Mouse (Mus musculus) urinary bladder, postnatal 0 days (tissue): ENCODE data around the gene Zfp114. TPM values are rescaled to one million over a fixed set of nuclear protein-coding genes. Genes with fewer than 3 reads are reported as not detected.

ENCODE experiments used
- polyA plus RNA-seq: library from polyadenylated mRNA; unstranded; fragments of >200 nt; fragmentation: Nextera tagmentation; extraction: Ambion mirVana; gene quantifications from 2 replicates; pipeline ENCODE4 v1.2.1, GENCODE M21; 2015

Zfp114 gene
- 1.3 TPM in 2 replicates for polyA plus RNA-seq

GRCm38 (mm10) chr7:24174618-24175336, at the start of gene Zfp114:
Gene Zfp114 (plus strand): TSS chr7:24175060.

GRCm38 (mm10) chr7:24133996-24134828, 40.6 kb upstream of the Zfp114 start, which contains the start of gene Zfp235:
Gene Zfp235 (plus strand): TSS chr7:24134169.

GRCm38 (mm10) chr7:24211343-24211742, 36.5 kb downstream of the Zfp114 start, which contains the start of gene Zfp111:
Gene Zfp111 (minus strand): TSS chr7:24211443.

Other genes with a start within 250 kb of the Zfp114 start
- not detected in 2 replicates for gene Vmn1r179, start 248.1 kb upstream of the Zfp114 start, polyA plus RNA-seq
- not detected in 2 replicates for gene Vmn1r180, start 224.4 kb upstream of the Zfp114 start, polyA plus RNA-seq
- gene Vmn1r181, start 200.4 kb upstream of the Zfp114 start, polyA plus RNA-seq, result not detected in 2 replicates
- gene V1rd19, start 173.4 kb upstream of the Zfp114 start, polyA plus RNA-seq, result not detected in 2 replicates
- not detected in 2 replicates for gene Vmn1r183, start 121.8 kb upstream of the Zfp114 start, polyA plus RNA-seq
- gene Zfp180, start 93.1 kb upstream of the Zfp114 start, polyA plus RNA-seq, result 6.7 and 6.8 TPM in 2 replicates
- gene Zfp112, start 62.7 kb upstream of the Zfp114 start, polyA plus RNA-seq, result 2.5 and 3.2 TPM in 2 replicates
- gene Zfp235, start 40.9 kb upstream of the Zfp114 start, polyA plus RNA-seq, result 6.7 TPM in 2 replicates
- 3.4 and 5.8 TPM in 2 replicates for gene Zfp111, start 36.4 kb downstream of the Zfp114 start, polyA plus RNA-seq
- gene Zfp109, start 62.5 kb downstream of the Zfp114 start, polyA plus RNA-seq, result 1.4 and 1.6 TPM in 2 replicates
- 1.3 and 1.9 TPM in 2 replicates for gene Zfp108, start 79.7 kb downstream of the Zfp114 start, polyA plus RNA-seq
- gene Zfp93, start 95.4 kb downstream of the Zfp114 start, polyA plus RNA-seq, result 4.3 and 4.6 TPM in 2 replicates
- gene Zfp61, start 126.2 kb downstream of the Zfp114 start, polyA plus RNA-seq, result 9.9 and 10.5 TPM in 2 replicates
- gene Zfp94, start 141.6 kb downstream of the Zfp114 start, polyA plus RNA-seq, result 4.0 and 4.7 TPM in 2 replicates
- gene Tescl, start 158.9 kb downstream of the Zfp114 start, polyA plus RNA-seq, result 0.31 TPM in 1 of 2 replicates, not detected in the other
- gene Lypd5, start 174.1 kb downstream of the Zfp114 start, polyA plus RNA-seq, result 0.54 and 0.85 TPM in 2 replicates
- 6.5 and 10.8 TPM in 2 replicates for gene Kcnn4, start 195.2 kb downstream of the Zfp114 start, polyA plus RNA-seq
- 16.0 and 19.1 TPM in 2 replicates for gene Smg9, start 224.6 kb downstream of the Zfp114 start, polyA plus RNA-seq